Mouse (Mus musculus) MEL (cell line): Measurements from ENCODE around the gene Cep126. TPM values are rescaled to one million over a fixed set of nuclear protein-coding genes. Genes with fewer than 3 reads are reported as not detected.

ENCODE experiments used
- DNase-seq: peaks from one replicate; pipeline ENCODE4 v3.0.0; 2011; ENCODE audit warnings: low read depth, low spot score
- H3K27ac ChIP-seq: 2 replicates; pipeline ENCODE4 v1.5.1; 2012; ENCODE audit warnings: low read depth, mild to moderate bottlenecking, control low read depth, low read length, moderate library complexity; ENCODE audit not compliant: control insufficient read depth
- H3K27me3 ChIP-seq, 2 experiments: fragments of 150-350 bp in 1 of 2; sonication (generic) in 1 of 2; 2 replicates each; pipeline ENCODE4 v1.6.1; 2012; ENCODE audit warnings: low read length in 2 of 2, mild to moderate bottlenecking in 2 of 2, improper control_type of control experiment in 1 of 2, moderate library complexity in 1 of 2; ENCODE audit not compliant: insufficient read depth in 2 of 2, control insufficient read depth in 1 of 2
- H3K36me3 ChIP-seq, 2 experiments: 2 replicates each; pipeline ENCODE4 v1.6.1; 2012 to 2014; ENCODE audit warnings: low read length in 2 of 2, improper control_type of control experiment in 1 of 2, inconsistent platforms in 1 of 2, mild to moderate bottlenecking in 1 of 2; ENCODE audit not compliant: insufficient read depth in 2 of 2, control insufficient read depth in 1 of 2
- H3K4me1 ChIP-seq, 2 experiments: fragments of 150-350 bp in 1 of 2; sonication (generic) in 1 of 2; 2 replicates each; pipeline ENCODE4 v1.6.1; 2012; ENCODE audit warnings: low read length in 2 of 2, improper control_type of control experiment in 1 of 2, mild to moderate bottlenecking in 1 of 2; ENCODE audit not compliant: insufficient read depth in 2 of 2, control insufficient read depth in 1 of 2
- H3K4me3 ChIP-seq, 2 experiments: fragments of 150-350 bp in 1 of 2; sonication (generic) in 1 of 2; 2 replicates each; pipeline ENCODE4 v1.5.1; 2012; ENCODE audit warnings: low read depth in 2 of 2, low read length in 2 of 2, mild to moderate bottlenecking in 2 of 2, moderate library complexity in 2 of 2, control low read depth in 1 of 2, improper control_type of control experiment in 1 of 2; ENCODE audit not compliant: control insufficient read depth in 1 of 2, insufficient read depth in 1 of 2
- H3K79me2 ChIP-seq: 2 replicates; pipeline ENCODE4 v1.6.1; 2012; ENCODE audit warnings: mild to moderate bottlenecking, low read length, moderate library complexity; ENCODE audit not compliant: control insufficient read depth, poor library complexity, insufficient read depth
- H3K9ac ChIP-seq: 2 replicates; pipeline ENCODE4 v1.6.1; 2012; ENCODE audit warnings: low read depth, mild to moderate bottlenecking, control low read depth, low read length, moderate library complexity; ENCODE audit not compliant: control insufficient read depth, poor library complexity, severe bottlenecking
- H3K9me3 ChIP-seq: fragments of 150-350 bp; sonication (generic); replicated peaks from 2 replicates; pipeline ENCODE4 v1.6.1; 2012; ENCODE audit warnings: mild to moderate bottlenecking, low read length, improper control_type of control experiment, moderate library complexity; ENCODE audit not compliant: insufficient read depth
- CHD1 ChIP-seq: IDR thresholded peaks from 2 replicates; pipeline ENCODE4 v1.6.1; 2012; ENCODE audit warnings: low read depth, mild to moderate bottlenecking, inconsistent platforms, low read length, improper control_type of control experiment
- E2F4 ChIP-seq: IDR thresholded peaks from 2 replicates; pipeline ENCODE4 v1.6.1; 2011; ENCODE audit warnings: low read depth, low read length, improper control_type of control experiment, borderline replicate concordance
- ELF1 ChIP-seq: IDR thresholded peaks from 2 replicates; pipeline ENCODE4 v1.6.1; 2014; ENCODE audit warnings: low read depth, mild to moderate bottlenecking, inconsistent platforms, low read length, improper control_type of control experiment, moderate library complexity
- EP300 ChIP-seq, 2 experiments: IDR thresholded peaks; 2 replicates each; pipeline ENCODE4 v1.6.1; 2011; ENCODE audit warnings: improper control_type of control experiment in 2 of 2, low read length in 2 of 2, low read depth in 1 of 2, mild to moderate bottlenecking in 1 of 2
- ETS1 ChIP-seq: IDR thresholded peaks from 2 replicates; pipeline ENCODE4 v1.6.1; 2012; ENCODE audit warnings: low read depth, mild to moderate bottlenecking, inconsistent platforms, low read length, improper control_type of control experiment, moderate library complexity
- GABPA ChIP-seq: IDR thresholded peaks from 2 replicates; pipeline ENCODE4 v1.6.1; 2012; ENCODE audit warnings: low read depth, mild to moderate bottlenecking, inconsistent platforms, low read length, improper control_type of control experiment, moderate library complexity
- JUND ChIP-seq: IDR thresholded peaks from 2 replicates; pipeline ENCODE4 v1.6.1; 2011; ENCODE audit warnings: low read depth, mild to moderate bottlenecking, improper control_type of control experiment, low read length
- MAFK ChIP-seq: IDR thresholded peaks from 2 replicates; pipeline ENCODE4 v1.6.1; 2011; ENCODE audit warnings: low read depth, mild to moderate bottlenecking, low read length, improper control_type of control experiment, borderline replicate concordance
- MEF2A ChIP-seq: IDR thresholded peaks from 2 replicates; pipeline ENCODE4 v1.6.1; 2014; ENCODE audit warnings: low read depth, mild to moderate bottlenecking, inconsistent platforms, low read length, improper control_type of control experiment; ENCODE audit not compliant: poor library complexity, insufficient replicate concordance, severe bottlenecking; ENCODE audit errors: extremely low read depth
- MXI1 ChIP-seq: IDR thresholded peaks from 2 replicates; pipeline ENCODE4 v1.6.1; 2011; ENCODE audit warnings: mild to moderate bottlenecking, low read depth, low read length, improper control_type of control experiment
- NRF1 ChIP-seq: IDR thresholded peaks from 2 replicates; pipeline ENCODE4 v1.6.1; 2014; ENCODE audit warnings: low read depth, mild to moderate bottlenecking, inconsistent platforms, low read length, improper control_type of control experiment, moderate library complexity; ENCODE audit not compliant: poor library complexity, insufficient read depth, severe bottlenecking
- POLR2AphosphoS5 ChIP-seq: IDR thresholded peaks from 2 replicates; pipeline ENCODE4 v1.6.1; 2012; ENCODE audit warnings: low read depth, borderline replicate concordance, mild to moderate bottlenecking, inconsistent platforms, low read length, moderate library complexity, mixed read lengths
- RAD21 ChIP-seq: IDR thresholded peaks from 2 replicates; pipeline ENCODE4 v1.6.1; 2011; ENCODE audit warnings: mild to moderate bottlenecking, low read depth, low read length, improper control_type of control experiment
- TAL1 ChIP-seq: IDR thresholded peaks from 2 replicates; pipeline ENCODE4 v1.6.1; 2012; ENCODE audit warnings: mild to moderate bottlenecking, inconsistent platforms, low read length, moderate library complexity, mixed read lengths
- TCF12 ChIP-seq: IDR thresholded peaks from 2 replicates; pipeline ENCODE4 v1.6.1; 2014; ENCODE audit warnings: low read depth, mild to moderate bottlenecking, inconsistent platforms, low read length, improper control_type of control experiment, moderate library complexity
- USF1 ChIP-seq: IDR thresholded peaks from 2 replicates; pipeline ENCODE4 v1.6.1; 2014; ENCODE audit warnings: low read depth, mild to moderate bottlenecking, inconsistent platforms, low read length, improper control_type of control experiment, moderate library complexity
- USF2 ChIP-seq, 2 experiments: IDR thresholded peaks; 2 replicates each; pipeline ENCODE4 v1.6.1; 2011 to 2012; ENCODE audit warnings: improper control_type of control experiment in 2 of 2, low read length in 2 of 2, borderline replicate concordance in 1 of 2, inconsistent platforms in 1 of 2, low read depth in 1 of 2, mild to moderate bottlenecking in 1 of 2; ENCODE audit not compliant: insufficient read depth in 1 of 2
- ZC3H11A ChIP-seq: IDR thresholded peaks from 2 replicates; pipeline ENCODE4 v1.6.1; 2012; ENCODE audit warnings: low read depth, mild to moderate bottlenecking, inconsistent platforms, low read length, improper control_type of control experiment
- ZKSCAN1 ChIP-seq: IDR thresholded peaks from 2 replicates; pipeline ENCODE4 v1.6.1; 2012; ENCODE audit warnings: low read depth, mild to moderate bottlenecking, inconsistent platforms, low read length, improper control_type of control experiment, moderate library complexity
- ZNF384 ChIP-seq: IDR thresholded peaks from 2 replicates; pipeline ENCODE4 v1.6.1; 2012; ENCODE audit warnings: low read depth, mild to moderate bottlenecking, inconsistent platforms, low read length, improper control_type of control experiment
- polyA plus RNA-seq, 2 experiments: library from polyadenylated mRNA; stranded (reverse) in 1 of 2; unstranded in 1 of 2; fragments of >175 nt in 1 of 2; fragments of >200 nt in 1 of 2; gene quantifications; 2 replicates each; pipeline versions ENCODE4 v1.2.1 to v1.2.4; 2012; ENCODE audit warnings: low replicate concordance in 2 of 2, low read depth in 1 of 2; ENCODE audit not compliant: insufficient read length in 2 of 2, insufficient read depth in 1 of 2, missing spikeins in 1 of 2
- total RNA-seq: library from RNA; depleted of rRNA; stranded (reverse); fragments of 300-350 nt; gene quantifications from 2 replicates; pipeline ENCODE4 v1.2.3, GENCODE M21; 2012

Cep126 gene
- total and polyA plus RNA-seq, 3 experiments: not detected

DNA sequence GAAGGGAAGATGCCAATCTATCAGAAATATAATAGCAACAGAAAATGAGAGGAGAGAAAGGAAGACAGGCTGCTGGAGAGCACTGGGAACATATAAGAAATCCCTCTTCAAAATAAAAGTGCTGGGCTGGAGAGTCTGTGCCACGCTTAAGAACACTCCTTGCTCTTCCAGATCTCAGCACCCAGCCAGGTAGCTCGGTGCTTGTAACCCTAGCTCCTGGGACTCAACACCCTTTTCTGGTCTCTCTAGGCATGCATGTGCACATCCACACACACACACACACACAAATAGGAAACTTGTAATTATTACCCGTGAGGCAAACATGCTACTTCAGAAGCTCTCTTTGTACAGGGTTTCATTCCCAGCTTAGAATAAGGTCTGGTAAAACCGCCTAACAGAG, 99.0 kb downstream of the Cep126 start:
- no peak for DNase-seq
- TF ChIP-seq TCF12 (no peak), E2F4 (no peak), ELF1 (no peak), GABPA (no peak), EP300 (IDR thresholded peaks at IDR 0.05; ENCODE audit: low read depth in 1 of 2, low read length in 2 of 2) (no peak), POLR2AphosphoS5 (no peak), ETS1 (no peak), ZC3H11A (no peak), NRF1 (no peak), MXI1 (no peak), ZNF384 (no peak), CHD1 (no peak), ZKSCAN1 (no peak), USF1 (no peak), TAL1 (no peak), USF2 (IDR thresholded peaks at IDR 0.05; ENCODE audit: borderline replicate concordance in 1 of 2, insufficient read depth in 1 of 2, low read depth in 1 of 2, low read length in 2 of 2) (no peak), RAD21 (no peak), MAFK (no peak)
- Histone ChIP-seq H3K4me1 (no peaks in the 10 kb centered on the region), H3K27ac (no peak overlapping the region), H3K36me3 (no peaks in the 10 kb centered on the region), H3K9me3 (no peaks in the 10 kb centered on the region), H3K4me3 (no peak overlapping the region), H3K79me2 (no peaks in the 10 kb centered on the region), H3K9ac (no peak overlapping the region), H3K27me3 (no peaks in the 10 kb centered on the region; a peak in 1 of 4 replicates)

DNA sequence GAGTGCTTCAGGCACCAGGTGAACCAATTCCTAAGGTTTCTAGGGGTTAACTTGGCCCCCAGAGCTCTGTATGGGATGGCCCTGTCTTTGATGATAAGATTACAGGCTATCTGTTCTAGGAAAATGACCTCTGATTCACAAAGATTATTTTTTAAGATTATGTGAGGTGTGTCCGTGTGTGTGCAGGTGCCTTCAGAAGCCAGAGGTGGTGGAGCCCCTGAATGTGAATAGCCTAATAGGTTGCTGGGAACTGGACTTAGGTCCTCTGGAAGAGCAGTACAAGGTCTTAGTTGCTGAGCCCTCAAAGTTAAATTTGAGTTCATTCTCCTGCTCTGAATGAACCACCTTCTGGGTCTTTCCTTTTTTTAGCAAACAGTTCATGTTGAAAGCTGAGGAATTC, 100.0 kb downstream of the Cep126 start:
- Histone ChIP-seq H3K9ac (no peak overlapping the region), H3K9me3 (no peaks in the 10 kb centered on the region), H3K36me3 (no peaks in the 10 kb centered on the region), H3K79me2 (no peaks in the 10 kb centered on the region), H3K4me1 (no peaks in the 10 kb centered on the region), H3K4me3 (no peak overlapping the region), H3K27ac (no peak overlapping the region), H3K27me3 (no peaks in the 10 kb centered on the region; a peak in 1 of 4 replicates)
- TF ChIP-seq ETS1 (no peak), MEF2A (no peak), GABPA (no peak), JUND (no peak), TAL1 (no peak), EP300 (IDR thresholded peaks at IDR 0.05; ENCODE audit: low read depth in 1 of 2, low read length in 2 of 2) (no peak), RAD21 (no peak)
- no peak for DNase-seq
